Mouse (Mus musculus): ENCODE measurements around the gene 2610008E11Rik. TPM values are rescaled to one million over a fixed set of nuclear protein-coding genes. Genes with fewer than 3 reads are reported as not detected.

2610008E11Rik gene
- 33.9 TPM for polyA plus RNA-seq (2017; shearing (Covaris generic))

DNA sequence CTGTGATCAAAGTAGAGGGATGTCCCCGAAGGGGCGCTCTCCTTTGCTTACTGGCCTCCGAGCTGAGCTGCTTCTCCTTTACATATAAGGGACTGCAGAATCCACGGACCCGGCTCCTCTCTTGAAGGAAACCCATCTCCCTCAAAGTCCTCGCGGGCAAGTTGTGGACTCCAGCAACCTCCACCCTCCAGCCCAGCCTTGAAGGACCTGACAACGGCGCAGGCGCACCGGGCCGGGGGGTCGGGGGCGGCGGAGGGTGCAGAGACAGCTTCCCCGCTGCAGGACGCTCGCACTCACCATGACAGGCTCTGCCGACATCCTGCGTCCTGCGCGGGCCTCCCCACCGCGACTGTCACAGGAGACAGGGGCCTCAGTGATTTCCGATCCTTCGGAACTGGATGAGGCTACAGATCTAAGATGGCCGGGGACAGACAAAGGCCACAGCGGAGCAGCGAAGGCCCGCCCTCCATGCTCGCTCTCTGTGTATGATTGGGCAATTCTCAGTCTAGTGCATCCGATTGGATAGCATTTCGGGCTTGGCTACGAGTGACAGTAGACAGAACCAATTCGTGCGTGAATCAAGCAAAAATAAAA, at the start of gene 2610008E11Rik:
Gene 2610008E11Rik, minus strand, starts transcription at position 440 of the 594 bp plus-strand sequence.

DNA sequence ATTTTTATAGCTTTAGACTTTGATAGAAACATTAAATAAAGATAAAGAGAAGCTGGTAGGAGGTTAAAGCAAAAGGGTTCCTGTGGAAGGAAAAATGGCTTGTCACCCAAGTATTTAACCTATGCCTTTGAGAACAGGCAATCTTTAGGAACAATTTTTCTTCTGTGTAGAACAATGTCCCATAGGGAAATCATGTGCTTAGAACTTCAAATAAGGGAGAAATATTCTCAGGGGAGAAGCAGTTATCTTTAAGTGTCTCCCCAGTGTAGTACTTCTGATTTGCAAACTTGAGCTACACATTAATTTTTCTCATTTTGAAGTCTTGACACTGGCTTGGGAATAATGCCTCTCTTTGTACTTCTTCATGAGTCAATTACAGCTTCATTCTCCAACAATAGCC, 69.0 kb downstream of the 2610008E11Rik start, which contains the start of gene Olfr57:
Gene Olfr57, plus strand, starts transcription at position 301 of the 400 bp plus-strand sequence.

Other genes starting within 250 kb of the 2610008E11Rik start
- not detected for gene Olfr1356, start 245.4 kb downstream of the 2610008E11Rik start, polyA plus RNA-seq (2017; shearing (Covaris generic))
- not detected for gene Olfr1355, start 222.1 kb downstream of the 2610008E11Rik start, polyA plus RNA-seq (2017; shearing (Covaris generic))
- gene Olfr1354, start 184.4 kb downstream of the 2610008E11Rik start, polyA plus RNA-seq (2017; shearing (Covaris generic)), result not detected
- gene Olfr8, start 147.0 kb downstream of the 2610008E11Rik start, polyA plus RNA-seq (2017; shearing (Covaris generic)), result not detected
- not detected for gene Olfr1353, start 134.3 kb downstream of the 2610008E11Rik start, polyA plus RNA-seq (2017; shearing (Covaris generic))
- not detected for gene Olfr1352, start 116.5 kb downstream of the 2610008E11Rik start, polyA plus RNA-seq (2017; shearing (Covaris generic))
- gene Olfr1351, start 85.1 kb downstream of the 2610008E11Rik start, polyA plus RNA-seq (2017; shearing (Covaris generic)), result not detected
- not detected for gene Olfr57, start 68.9 kb downstream of the 2610008E11Rik start, polyA plus RNA-seq (2017; shearing (Covaris generic))
- gene Vmn2r80, start 51.2 kb upstream of the 2610008E11Rik start, polyA plus RNA-seq (2017; shearing (Covaris generic)), result not detected
- not detected for gene Vmn2r81, start 150.1 kb upstream of the 2610008E11Rik start, polyA plus RNA-seq (2017; shearing (Covaris generic))

Data from activated CD4-positive, CD25-positive, alpha-beta regulatory T cell, adult 9 weeks (primary cell).